Mouse (Mus musculus) CD4-positive, CD25-positive, alpha-beta regulatory T cell, adult 9 weeks (primary cell): ENCODE results near the gene B430306N03Rik. TPM values are rescaled to one million over a fixed set of nuclear protein-coding genes. Genes with fewer than 3 reads are reported as not detected.

Experiments used
- polyA plus RNA-seq: library from polyadenylated mRNA; unstranded; fragments of 100-300 nt; shearing (Covaris generic); gene quantifications from one replicate; pipeline ENCODE4 v1.2.1, GENCODE M21; 2017

The B430306N03Rik gene
- polyA plus RNA-seq: 6.3 TPM

DNA sequence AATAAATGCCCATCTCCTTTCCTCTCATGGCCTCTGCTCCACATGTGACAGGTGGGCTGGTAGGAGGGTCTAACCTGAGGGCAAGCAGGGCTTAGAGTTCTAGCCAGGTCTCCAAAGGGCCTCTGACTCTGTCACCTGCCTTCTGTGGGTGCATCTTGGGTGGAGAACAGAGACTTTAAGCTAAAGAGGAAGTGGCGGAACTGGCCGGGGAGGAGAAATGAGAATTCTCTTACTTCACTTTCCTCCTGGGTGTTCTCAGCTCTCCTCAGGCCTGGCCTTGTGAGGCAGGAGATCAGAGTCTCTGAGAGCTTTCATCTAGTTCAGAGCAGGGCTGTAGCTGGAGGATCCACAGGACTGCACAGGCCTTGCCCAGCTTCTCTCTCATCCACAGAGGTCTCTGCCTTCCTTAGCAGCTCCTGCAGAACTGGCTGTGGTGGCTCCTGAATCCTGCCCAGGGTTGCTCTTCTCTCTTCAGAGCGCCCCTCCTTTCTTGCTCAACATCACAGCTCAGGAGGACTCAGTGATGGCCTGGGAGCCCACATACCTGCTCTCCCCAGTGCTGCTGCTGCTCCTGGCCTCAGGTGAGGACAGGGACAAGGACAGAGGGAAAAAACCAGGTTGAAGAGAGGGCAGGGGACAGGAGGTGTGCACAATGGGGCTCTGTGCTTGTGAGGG is at the start of gene B430306N03Rik:
Gene B430306N03Rik, plus strand, starts transcription at position 237 of the 675 bp plus-strand sequence.

DNA sequence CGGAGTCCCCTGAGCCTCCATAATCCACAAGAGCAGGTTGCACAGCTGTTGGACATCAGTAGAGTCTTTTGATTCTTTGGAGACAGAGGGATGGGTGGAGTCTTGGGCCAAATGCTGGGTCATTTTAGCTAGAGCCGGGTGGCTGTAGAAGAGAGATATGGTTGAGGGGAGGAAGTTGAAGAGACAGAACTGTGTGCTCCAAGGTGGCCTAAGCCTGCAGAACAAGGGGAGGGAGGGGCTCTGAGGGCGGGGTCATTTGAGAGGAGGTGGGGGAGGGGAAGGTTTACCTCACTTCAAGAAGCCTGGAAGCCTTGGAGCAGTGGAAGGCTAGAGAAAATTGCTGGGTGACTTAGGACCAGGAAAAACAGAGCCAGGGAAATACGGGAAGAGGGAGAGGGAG is 16.7 kb upstream of the B430306N03Rik start, which contains the start of gene Treml2:
Gene Treml2, plus strand, starts transcription at position 296 of the 400 bp plus-strand sequence.

DNA sequence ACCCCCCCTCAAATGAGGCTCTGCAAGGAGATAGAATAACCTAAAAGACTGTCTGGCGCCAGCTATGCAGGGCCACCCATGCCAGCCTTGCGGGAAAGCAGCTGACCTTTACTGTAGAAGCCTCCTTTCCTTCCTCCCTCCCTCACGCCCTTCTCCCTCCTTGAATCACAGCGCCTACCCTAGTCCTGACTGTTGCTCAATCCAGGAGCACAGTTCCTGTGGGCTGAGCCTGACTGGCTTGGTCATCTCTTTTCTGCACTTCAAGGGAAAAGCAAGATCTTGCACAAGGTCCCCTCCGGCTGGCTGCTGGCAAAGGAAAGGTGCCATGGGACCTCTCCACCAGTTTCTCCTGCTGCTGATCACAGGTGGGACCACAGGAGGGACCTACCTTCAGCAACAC is 30.3 kb downstream of the B430306N03Rik start, which contains the start of gene Trem2:
Gene Trem2, plus strand, starts transcription at position 171 of the 400 bp plus-strand sequence.

DNA sequence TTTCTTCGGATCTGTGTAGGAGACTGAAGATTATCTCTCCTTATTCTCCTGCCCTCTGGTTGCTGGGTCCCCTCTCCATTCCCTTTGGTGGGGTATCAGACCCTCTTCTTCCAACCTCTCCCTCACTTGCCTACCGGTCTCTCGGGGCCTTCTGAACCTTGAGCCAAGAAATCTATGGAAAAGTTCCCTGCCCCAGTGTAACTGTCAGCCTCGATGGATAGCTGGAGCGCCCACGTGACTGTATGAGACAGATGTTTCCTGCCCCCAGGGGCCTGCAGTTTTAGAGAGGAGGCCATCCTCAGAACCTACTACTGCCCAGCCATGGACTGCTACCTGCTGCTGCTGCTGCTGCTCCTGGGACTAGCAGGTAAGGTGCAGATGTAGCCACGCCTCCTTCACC is 43.7 kb downstream of the B430306N03Rik start, which contains the start of gene Treml1:
Gene Treml1, plus strand, starts transcription at position 301 of the 400 bp plus-strand sequence.

Other genes with a start within 250 kb of the B430306N03Rik start
- gene 1700067P10Rik, start 226.8 kb upstream of the B430306N03Rik start, polyA plus RNA-seq: not detected
- not detected for gene 9830107B12Rik, start 169.9 kb upstream of the B430306N03Rik start, polyA plus RNA-seq
- not detected for gene A530064D06Rik, start 148.9 kb upstream of the B430306N03Rik start, polyA plus RNA-seq
- gene Trem1, start 83.4 kb upstream of the B430306N03Rik start, polyA plus RNA-seq: not detected
- gene Trem3, start 68.4 kb upstream of the B430306N03Rik start, polyA plus RNA-seq: not detected
- gene Treml4, start 51.8 kb upstream of the B430306N03Rik start, polyA plus RNA-seq: 1.6 TPM
- 28.8 TPM for gene Treml2, start 16.6 kb upstream of the B430306N03Rik start, polyA plus RNA-seq
- not detected for gene Trem2, start 30.3 kb downstream of the B430306N03Rik start, polyA plus RNA-seq
- gene Treml1, start 43.8 kb downstream of the B430306N03Rik start, polyA plus RNA-seq: not detected
- gene Nfya, start 93.8 kb downstream of the B430306N03Rik start, polyA plus RNA-seq: 6.2 TPM
- gene Oard1, start 93.9 kb downstream of the B430306N03Rik start, polyA plus RNA-seq: 100 TPM
- gene Apobec2, start 116.8 kb downstream of the B430306N03Rik start, polyA plus RNA-seq: 8.5 TPM
- gene Tspo2, start 135.4 kb downstream of the B430306N03Rik start, polyA plus RNA-seq: not detected
- gene Unc5cl, start 138.8 kb downstream of the B430306N03Rik start, polyA plus RNA-seq: 38.9 TPM